Mouse (Mus musculus) olfactory bulb, adult 2 months (tissue): Measurements from ENCODE around the gene Cpeb1.

ENCODE experiments used
- CTCF ChIP-seq: fragments of 200-500 bp; IDR thresholded peaks from 2 replicates; pipeline ENCODE4 v1.5.1; 2012; ENCODE audit warnings: low read depth, mild to moderate bottlenecking, low read length, moderate library complexity; ENCODE audit not compliant: insufficient read depth
- POLR2A ChIP-seq: fragments of 200-500 bp; IDR thresholded peaks from 2 replicates; pipeline ENCODE4 v1.6.1; 2012; ENCODE audit warnings: mild to moderate bottlenecking, low read depth, low read length, moderate library complexity; ENCODE audit not compliant: insufficient read depth

DNA sequence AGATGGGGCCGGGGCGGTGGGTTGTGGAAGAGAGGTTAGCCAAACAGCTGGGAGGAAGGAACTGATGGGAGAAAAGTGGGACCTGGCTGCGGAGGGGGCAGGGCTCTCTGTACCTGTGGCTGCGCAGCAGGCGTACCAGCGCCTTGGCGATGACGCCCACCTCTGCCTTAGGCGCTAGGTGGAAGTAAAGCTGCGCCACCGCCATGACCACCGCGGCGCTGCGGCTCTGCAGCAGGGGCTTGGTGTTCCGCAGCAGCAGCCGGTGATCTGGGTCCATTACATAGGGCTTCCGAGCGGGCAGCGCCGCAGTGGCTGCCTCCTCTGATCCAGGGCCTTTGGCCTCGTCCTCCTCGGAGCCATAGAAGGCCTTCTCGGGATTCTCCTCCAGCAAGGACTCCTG, 21.6 kb upstream of the Cpeb1 start:
- TF ChIP-seq POLR2A = no peak
- TF ChIP-seq CTCF = no peak
